Mouse (Mus musculus) cortical plate, adult 2 months (tissue): ENCODE measurements around the gene Amh.

Experiments used
- CTCF ChIP-seq: fragments of 200-500 bp; IDR thresholded peaks from 2 replicates; pipeline ENCODE4 v1.5.1; 2011; ENCODE audit warnings: mild to moderate bottlenecking, control low read depth, low read length; ENCODE audit not compliant: insufficient read depth; ENCODE audit errors: extremely low read depth
- POLR2A ChIP-seq: fragments of 200-500 bp; IDR thresholded peaks from 2 replicates; pipeline ENCODE4 v1.6.1; 2011; ENCODE audit warnings: mild to moderate bottlenecking, low read length, control low read depth; ENCODE audit not compliant: insufficient read depth; ENCODE audit errors: extremely low read depth

- TF ChIP-seq CTCF (no peak), POLR2A (no peak)
Observed at GRCm38 (mm10) chr10:80784302-80784701, 20.7 kb upstream of the Amh start.
